Mouse (Mus musculus): ENCODE results near the gene Pycr2. TPM values are rescaled to one million over a fixed set of nuclear protein-coding genes. Genes with fewer than 3 reads are reported as not detected.

Pycr2 gene
- polyA plus RNA-seq, 2 experiments = 62.5 to 91.5 TPM

GRCm38 (mm10) chr1:180956401-180956800 is 52.3 kb downstream of the Pycr2 start:
- 91% methylated on average over 8 of the region's 8 CpGs for WGBS

GRCm38 (mm10) chr1:180956973-180957381 is 52.9 kb downstream of the Pycr2 start:
- no peak overlapping the region for H3K4me3 ChIP-seq (replicated peaks; ENCODE audit: low read length)
- ATAC-seq (ENCODE audit: low FRiP score, low read depth) (no peak), DNase-seq (ENCODE audit: low spot score) (no peak)
- no peaks in the 10 kb centered on the region for H3K27me3 ChIP-seq (ENCODE audit: control insufficient read depth, insufficient read depth, low read length)
- H3K36me3 ChIP-seq (ENCODE audit: control insufficient read depth, insufficient read depth, low read length) = peaks cover 75% of the 10 kb centered on the region
- no peak overlapping the region for H3K27ac ChIP-seq (replicated peaks; ENCODE audit: low read depth, low read length)
- no peaks in the 10 kb centered on the region for H3K4me1 ChIP-seq (ENCODE audit: control insufficient read depth, insufficient read depth, low read length)
- H3K9me3 ChIP-seq (ENCODE audit: control insufficient read depth, low read length) = no peaks in the 10 kb centered on the region
- H3K4me2 ChIP-seq (replicated peaks; ENCODE audit: low read depth, low read length, severe bottlenecking) = no peak overlapping the region
- H3K9ac ChIP-seq (ENCODE audit: low read depth, low read length, severe bottlenecking) = no peak overlapping the region
- no peak for TF ChIP-seq POLR2A (IDR thresholded peaks at IDR 0.05; ENCODE audit: borderline replicate concordance, extremely low read depth, insufficient read depth, insufficient read length)
- 91% methylated on average over 8 of the region's 8 CpGs for WGBS

More at GRCm38 (mm10) chr1:180956401-180956800, 52.3 kb downstream of the Pycr2 start:
- no peak for DNase-seq (ENCODE audit: low spot score)
- H3K4me2 ChIP-seq (replicated peaks; ENCODE audit: low read depth, low read length, severe bottlenecking) = no peak overlapping the region
- H3K27me3 ChIP-seq (ENCODE audit: control insufficient read depth, insufficient read depth, low read length) = no peaks in the 10 kb centered on the region
- no peak overlapping the region for H3K4me3 ChIP-seq (replicated peaks; ENCODE audit: low read length)
- no peak for ATAC-seq (ENCODE audit: low FRiP score, low read depth)
- H3K27ac ChIP-seq (replicated peaks; ENCODE audit: low read depth, low read length) = no peak overlapping the region
- H3K9ac ChIP-seq (ENCODE audit: low read depth, low read length, severe bottlenecking) = no peak overlapping the region
- peaks cover 75% of the 10 kb centered on the region for H3K36me3 ChIP-seq (ENCODE audit: control insufficient read depth, insufficient read depth, low read length)
- no peaks in the 10 kb centered on the region for H3K4me1 ChIP-seq (ENCODE audit: control insufficient read depth, insufficient read depth, low read length)
- no peaks in the 10 kb centered on the region for H3K9me3 ChIP-seq (ENCODE audit: control insufficient read depth, low read length)
- TF ChIP-seq POLR2A (IDR thresholded peaks at IDR 0.05; ENCODE audit: borderline replicate concordance, extremely low read depth, insufficient read depth, insufficient read length) = no peak

Other genes with a start within 250 kb of the Pycr2 start
- gene Mixl1, start 207.3 kb upstream of the Pycr2 start, polyA plus RNA-seq (2012; rRNA removed) = 0.13 and 0.17 TPM in 2 replicates
- 0.14 and 0.23 TPM in 2 replicates for gene Mixl1, start 207.3 kb upstream of the Pycr2 start, polyA plus RNA-seq (2014; fragmentation: Nextera tagmentation; extraction: Ambion mirVana)
- 40.1 and 41.9 TPM in 2 replicates for gene Acbd3, start 178.2 kb upstream of the Pycr2 start, polyA plus RNA-seq (2012; rRNA removed)
- gene Acbd3, start 178.2 kb upstream of the Pycr2 start, polyA plus RNA-seq (2014; fragmentation: Nextera tagmentation; extraction: Ambion mirVana) = 29.4 and 30.3 TPM in 2 replicates
- 1,296 and 1,586 TPM in 2 replicates for gene H3f3a, start 90.3 kb upstream of the Pycr2 start, polyA plus RNA-seq (2012; rRNA removed)
- 2,743 and 2,800 TPM in 2 replicates for gene H3f3a, start 90.3 kb upstream of the Pycr2 start, polyA plus RNA-seq (2014; fragmentation: Nextera tagmentation; extraction: Ambion mirVana)
- gene Sde2, start 53.2 kb upstream of the Pycr2 start, polyA plus RNA-seq (2012; rRNA removed) = 24.6 and 29.8 TPM in 2 replicates
- gene Sde2, start 53.2 kb upstream of the Pycr2 start, polyA plus RNA-seq (2014; fragmentation: Nextera tagmentation; extraction: Ambion mirVana) = 30.9 and 33.0 TPM in 2 replicates
- gene Lefty2, start 11.2 kb upstream of the Pycr2 start, polyA plus RNA-seq (2012; rRNA removed) = 0.11 and 0.36 TPM in 2 replicates
- 0.17 and 0.80 TPM in 2 replicates for gene Lefty2, start 11.2 kb upstream of the Pycr2 start, polyA plus RNA-seq (2014; fragmentation: Nextera tagmentation; extraction: Ambion mirVana)
- gene Lefty1, start 30.7 kb downstream of the Pycr2 start, polyA plus RNA-seq (2012; rRNA removed) = 4.1 and 4.8 TPM in 2 replicates
- 2.7 and 3.5 TPM in 2 replicates for gene Lefty1, start 30.7 kb downstream of the Pycr2 start, polyA plus RNA-seq (2014; fragmentation: Nextera tagmentation; extraction: Ambion mirVana)
- gene Tmem63a, start 38.1 kb downstream of the Pycr2 start, polyA plus RNA-seq (2012; rRNA removed) = 47.9 and 56.9 TPM in 2 replicates
- 18.2 and 19.1 TPM in 2 replicates for gene Tmem63a, start 38.1 kb downstream of the Pycr2 start, polyA plus RNA-seq (2014; fragmentation: Nextera tagmentation; extraction: Ambion mirVana)
- 6.7 TPM in 2 replicates for gene Ephx1, start 116.6 kb downstream of the Pycr2 start, polyA plus RNA-seq (2012; rRNA removed)
- gene Ephx1, start 116.6 kb downstream of the Pycr2 start, polyA plus RNA-seq (2014; fragmentation: Nextera tagmentation; extraction: Ambion mirVana) = 6.8 and 8.1 TPM in 2 replicates
- not detected in 2 replicates for gene 9130409I23Rik, start 146.9 kb downstream of the Pycr2 start, polyA plus RNA-seq (2012; rRNA removed)
- not detected in 2 replicates for gene 9130409I23Rik, start 146.9 kb downstream of the Pycr2 start, polyA plus RNA-seq (2014; fragmentation: Nextera tagmentation; extraction: Ambion mirVana)
- gene Nvl, start 239.9 kb downstream of the Pycr2 start, polyA plus RNA-seq (2012; rRNA removed) = 69.1 and 79.4 TPM in 2 replicates
- 37.0 and 42.7 TPM in 2 replicates for gene Nvl, start 239.9 kb downstream of the Pycr2 start, polyA plus RNA-seq (2014; fragmentation: Nextera tagmentation; extraction: Ambion mirVana)
- 24.3 and 26.6 TPM in 2 replicates for gene Cnih4, start 240.4 kb downstream of the Pycr2 start, polyA plus RNA-seq (2012; rRNA removed)
- 90.5 and 99.3 TPM in 2 replicates for gene Cnih4, start 240.4 kb downstream of the Pycr2 start, polyA plus RNA-seq (2014; fragmentation: Nextera tagmentation; extraction: Ambion mirVana)

Measured in limb, embryonic 14.5 days (tissue).